8 mouse cellular contexts compared by ENCODE assay signal in the genomic region with DNA sequence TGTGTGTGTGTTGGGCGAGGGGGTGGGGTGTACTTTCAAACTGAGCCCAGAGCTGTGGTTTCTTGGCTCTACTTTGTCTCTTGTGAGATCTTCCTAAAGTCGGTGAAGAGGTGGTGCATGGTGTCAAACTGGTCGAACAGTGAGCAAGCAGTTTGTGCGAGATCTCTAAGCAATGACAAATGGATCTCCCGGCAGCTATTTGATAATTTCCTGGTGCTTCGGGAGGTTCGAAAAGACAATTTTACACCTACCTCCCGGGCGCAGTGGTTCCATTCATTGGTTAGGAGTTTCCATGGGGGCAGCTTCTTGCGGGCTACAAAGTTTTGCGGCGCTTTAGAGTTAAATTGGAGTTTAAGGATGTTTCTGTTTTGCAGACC.
DNase-seq lines count a peak whose midpoint lies in the region; ATAC-seq and TF ChIP-seq lines count a peak whose summit lies in the region.

No protein-coding gene starts in this region.

- peak overlapping the region; percentile 12; the same call in 1 of the 2 replicates for H3K27ac ChIP-seq in forebrain, embryonic 16.5 days (ENCODE audit: low read length)
- peak overlapping the region; percentile 66 for H3K27ac ChIP-seq in liver, embryonic 11.5 days (ENCODE audit: low read depth, low read length)

- DNase-seq in adrenal gland, adult (ENCODE audit: inconsistent age in 2 of 2, low spot score in 1 of 2) = peak; percentile 16 to 65
- no peak for DNase-seq in adrenal gland, postnatal 14 days
- peak; percentile 36 for DNase-seq in liver, embryonic 11.5 days (ENCODE audit: low spot score)
- no peak for DNase-seq in yolk sac, embryonic 10.5 days (ENCODE audit: low spot score)
- no peak for DNase-seq in ovary, adult 18-20 months (ENCODE audit: low spot score)
- DNase-seq in gastrocnemius, adult 8-10 months (ENCODE audit: low spot score in 2 of 2) = no peak

- no peaks in the 10 kb centered on the region for H3K79me3 ChIP-seq in C2C12 (ENCODE audit: low read depth)

- peak overlapping the region; percentile 11 for H3K4me3 ChIP-seq in C2C12 (ENCODE audit: insufficient read depth, poor library complexity, severe bottlenecking)
- H3K4me3 ChIP-seq in forebrain, embryonic 16.5 days (replicated peaks; ENCODE audit: low read length) = peak overlapping the region; percentile 44
- peak overlapping the region; percentile 56 for H3K4me3 ChIP-seq in liver, embryonic 11.5 days (ENCODE audit: low read depth, low read length)

- peaks cover 30% of the 10 kb centered on the region for H3K4me1 ChIP-seq in forebrain, embryonic 16.5 days (replicated peaks; ENCODE audit: control insufficient read depth, insufficient read depth, low read length)
- no peaks in the 10 kb centered on the region for H3K4me1 ChIP-seq in liver, embryonic 11.5 days (replicated peaks; ENCODE audit: control insufficient read depth, insufficient read depth, low read length)

- no peaks in the 10 kb centered on the region for H3K79me2 ChIP-seq in C2C12 (ENCODE audit: control insufficient read depth, insufficient read depth)

- H3K4me2 ChIP-seq in forebrain, embryonic 16.5 days (ENCODE audit: low read length) = peak overlapping the region; percentile 63
- peak overlapping the region; percentile 76 for H3K4me2 ChIP-seq in liver, embryonic 11.5 days

- ATAC-seq in forebrain, embryonic 16.5 days = no peak; the same call in 1 of the 2 replicates
- ATAC-seq in liver, embryonic 11.5 days (replicated peaks; ENCODE audit: low FRiP score) = peak; percentile 25; the same call in 1 of the 2 replicates

- H3K36me3 ChIP-seq in C2C12 (ENCODE audit: control insufficient read depth, insufficient read depth) = no peaks in the 10 kb centered on the region
- H3K36me3 ChIP-seq in forebrain, embryonic 16.5 days (ENCODE audit: control insufficient read depth, insufficient read depth) = no peaks in the 10 kb centered on the region
- no peaks in the 10 kb centered on the region for H3K36me3 ChIP-seq in liver, embryonic 11.5 days (ENCODE audit: control insufficient read depth, insufficient read depth, low read length)

- no peaks in the 10 kb centered on the region for H3K9me3 ChIP-seq in forebrain, embryonic 16.5 days (ENCODE audit: control insufficient read depth, low read length)
- no peaks in the 10 kb centered on the region for H3K9me3 ChIP-seq in liver, embryonic 11.5 days (ENCODE audit: control insufficient read depth, low read length)

- no peak for TF ChIP-seq CTCF in C2C12 (IDR thresholded peaks at IDR 0.05; ENCODE audit: control insufficient read depth, insufficient read depth, insufficient read length)

- H3K27me3 ChIP-seq in C2C12 (ENCODE audit: control insufficient read depth, insufficient read depth, insufficient read length) = no peaks in the 10 kb centered on the region
- H3K27me3 ChIP-seq in forebrain, embryonic 16.5 days (replicated peaks; ENCODE audit: control insufficient read depth, insufficient read depth, low read length) = no peaks in the 10 kb centered on the region
- H3K27me3 ChIP-seq in liver, embryonic 11.5 days (replicated peaks; ENCODE audit: control insufficient read depth, insufficient read depth, low read length) = no peaks in the 10 kb centered on the region

- H3ac ChIP-seq in C2C12 (ENCODE audit: control insufficient read depth, insufficient read length, low read depth) = no peak overlapping the region

- WGBS in forebrain, embryonic 16.5 days = under 1% methylated on average over 12 of the region's 12 CpGs
- under 1% methylated on average over 12 of the region's 12 CpGs for WGBS in liver, embryonic 11.5 days

- peak overlapping the region; percentile 55 for H3K9ac ChIP-seq in forebrain, embryonic 16.5 days (replicated peaks; ENCODE audit: low read depth, low read length)
- peak overlapping the region; percentile 58 for H3K9ac ChIP-seq in liver, embryonic 11.5 days (ENCODE audit: low read depth, low read length)

TF ChIP-seq in C2C12, 6 proteins besides CTCF, POLR2A, EP300 and RAD21:
- TF ChIP-seq MYOG (IDR thresholded peaks at IDR 0.05; ENCODE audit: control insufficient read depth, extremely low read depth, insufficient read length) = no peak
- TF ChIP-seq MAX (IDR thresholded peaks at IDR 0.05) = no peak
- no peak for TF ChIP-seq USF1 (IDR thresholded peaks at IDR 0.05; ENCODE audit: low read depth)
- no peak for TF ChIP-seq MYOD1 (IDR thresholded peaks at IDR 0.05; ENCODE audit: control insufficient read depth, insufficient read length, low read depth)
- TF ChIP-seq CEBPB (IDR thresholded peaks at IDR 0.05; ENCODE audit: low read depth) = no peak
- no peak for TF ChIP-seq FOSL1 (IDR thresholded peaks at IDR 0.05; ENCODE audit: insufficient read depth, low read length, poor library complexity, severe bottlenecking)
TF ChIP-seq in C2C12: peak in this region for 0.

Comparison
In these comparisons a context has a peak if more than half of its experiments do, and no peak if none do; other contexts are left out.
1. DNase-seq: peak in adrenal gland, adult (2 of 2) and liver, embryonic 11.5 days (single experiment); none in adrenal gland, postnatal 14 days (single experiment), yolk sac, embryonic 10.5 days (single experiment), ovary, adult 18-20 months (single experiment) and gastrocnemius, adult 8-10 months (0 of 2).
2. Peak in every context shown above with its lines, with median percentiles within 50 percentile points of each other: H3K4me3 ChIP-seq.